Mouse (Mus musculus) cerebellum, postnatal 4 days (tissue): ENCODE data around the gene Cdrt4.
A peak's percentile ranks its signal among the peaks of the same experiment; 100 is the strongest.

Source experiments
- DNase-seq, 2 experiments: peaks; one replicate each; pipeline ENCODE4 v3.0.0; 2022; ENCODE audit warnings: low spot score in 2 of 2, mixed read lengths in 1 of 2

The Cdrt4 gene

GRCm38 (mm10) chr11:62995755-62996521 lies 44.9 kb downstream of the Cdrt4 start:
- no peak for DNase-seq

GRCm38 (mm10) chr11:62996522-62996898 lies 45.5 kb downstream of the Cdrt4 start:
- DNase-seq: no peak

- DNase-seq: no peak
Measured at GRCm38 (mm10) chr11:62997039-62997717, 46.2 kb downstream of the Cdrt4 start.

GRCm38 (mm10) chr11:62997718-62998281 lies 46.8 kb downstream of the Cdrt4 start:
- peak in 1 of 2 experiments; percentile 62 for DNase-seq

GRCm38 (mm10) chr11:63000126-63000525 lies 49.1 kb downstream of the Cdrt4 start:
- no peak for DNase-seq

- DNase-seq: no peak
Measured at GRCm38 (mm10) chr11:63004617-63005016, 53.6 kb downstream of the Cdrt4 start.

GRCm38 (mm10) chr11:63007376-63007775 lies 56.4 kb downstream of the Cdrt4 start:
- DNase-seq: no peak

GRCm38 (mm10) chr11:63008004-63008403 lies 57.0 kb downstream of the Cdrt4 start:
- DNase-seq: no peak

- DNase-seq: no peak
Measured at GRCm38 (mm10) chr11:63009761-63010160, 58.8 kb downstream of the Cdrt4 start.

- peak; percentile 39 to 69 for DNase-seq
Measured at GRCm38 (mm10) chr11:63017327-63018082, 66.5 kb downstream of the Cdrt4 start.

GRCm38 (mm10) chr11:63018083-63018622 lies 67.2 kb downstream of the Cdrt4 start:
- DNase-seq: peak in 1 of 2 experiments; percentile 46

- DNase-seq: no peak
Measured at GRCm38 (mm10) chr11:63020633-63021032, 69.6 kb downstream of the Cdrt4 start.

GRCm38 (mm10) chr11:63021141-63021806 lies 70.3 kb downstream of the Cdrt4 start:
- no peak for DNase-seq

- DNase-seq: no peak
Measured at GRCm38 (mm10) chr11:63023461-63023860, 72.5 kb downstream of the Cdrt4 start.

- no peak for DNase-seq
Measured at GRCm38 (mm10) chr11:63024136-63024535, 73.1 kb downstream of the Cdrt4 start.

- no peak for DNase-seq
Measured at GRCm38 (mm10) chr11:63025476-63025875, 74.5 kb downstream of the Cdrt4 start.

- DNase-seq: no peak
Measured at GRCm38 (mm10) chr11:63026651-63027141, 75.7 kb downstream of the Cdrt4 start.

GRCm38 (mm10) chr11:63028131-63028530 lies 77.1 kb downstream of the Cdrt4 start:
- DNase-seq: no peak

- DNase-seq: no peak
Measured at GRCm38 (mm10) chr11:63029148-63029714, 78.2 kb downstream of the Cdrt4 start.

GRCm38 (mm10) chr11:63029721-63030120 lies 78.7 kb downstream of the Cdrt4 start:
- no peak for DNase-seq
